Mouse (Mus musculus) spleen, postnatal 4 days (tissue): ENCODE measurements around the gene Clcnka.

Experiments used
- DNase-seq, 2 experiments: peaks; one replicate each; pipeline ENCODE4 v3.0.0; 2022; ENCODE audit warnings: low spot score in 2 of 2

Clcnka gene

GRCm38 (mm10) chr4:141382406-141382805 is 16.1 kb downstream of the Clcnka start:
- no peak for DNase-seq

GRCm38 (mm10) chr4:141379674-141380073 is 18.9 kb downstream of the Clcnka start:
- DNase-seq, result no peak

- no peak for DNase-seq
Measured at GRCm38 (mm10) chr4:141372426-141372825, 26.1 kb downstream of the Clcnka start.

GRCm38 (mm10) chr4:141367997-141368791 is 30.3 kb downstream of the Clcnka start, which contains the start of gene Fam131c:
Fam131c (plus strand) TSS chr4:141368220.
- DNase-seq, result no peak

GRCm38 (mm10) chr4:141365876-141366275 is 32.6 kb downstream of the Clcnka start:
- DNase-seq, result no peak

- no peak for DNase-seq
Measured at GRCm38 (mm10) chr4:141365126-141365525, 33.4 kb downstream of the Clcnka start.

GRCm38 (mm10) chr4:141362937-141363548 is 35.5 kb downstream of the Clcnka start:
- peak; percentile 69 to 90 for DNase-seq

GRCm38 (mm10) chr4:141360846-141361245 is 37.7 kb downstream of the Clcnka start:
- DNase-seq, result peak in 1 of 2 experiments; percentile 32

GRCm38 (mm10) chr4:141359222-141359621 is 39.3 kb downstream of the Clcnka start:
- no peak for DNase-seq

- no peak for DNase-seq
Measured at GRCm38 (mm10) chr4:141357811-141358210, 40.7 kb downstream of the Clcnka start.

GRCm38 (mm10) chr4:141353868-141354267 is 44.7 kb downstream of the Clcnka start:
- peak in 1 of 2 experiments; percentile 50 for DNase-seq

- no peak for DNase-seq
Measured at GRCm38 (mm10) chr4:141352986-141353385, 45.5 kb downstream of the Clcnka start.

- no peak for DNase-seq
Measured at GRCm38 (mm10) chr4:141351972-141352371, 46.6 kb downstream of the Clcnka start.

GRCm38 (mm10) chr4:141350015-141350414 is 48.5 kb downstream of the Clcnka start:
- DNase-seq, result no peak

GRCm38 (mm10) chr4:141348616-141349015 is 49.9 kb downstream of the Clcnka start:
- no peak for DNase-seq

- no peak for DNase-seq
Measured at GRCm38 (mm10) chr4:141347365-141347797, 51.1 kb downstream of the Clcnka start.

GRCm38 (mm10) chr4:141345219-141345618 is 53.3 kb downstream of the Clcnka start:
- DNase-seq, result no peak

- no peak for DNase-seq
Measured at GRCm38 (mm10) chr4:141343515-141343914, 55.0 kb downstream of the Clcnka start.

GRCm38 (mm10) chr4:141341477-141341876 is 57.0 kb downstream of the Clcnka start:
- no peak for DNase-seq

GRCm38 (mm10) chr4:141338853-141339252 is 59.7 kb downstream of the Clcnka start:
- no peak for DNase-seq

GRCm38 (mm10) chr4:141337986-141338385 is 60.5 kb downstream of the Clcnka start:
- no peak for DNase-seq

GRCm38 (mm10) chr4:141336196-141336595 is 62.3 kb downstream of the Clcnka start:
- DNase-seq, result no peak

- no peak for DNase-seq
Measured at GRCm38 (mm10) chr4:141335263-141335796, 63.2 kb downstream of the Clcnka start.
